Mouse (Mus musculus): ENCODE data around the gene Gstt3. TPM values are rescaled to one million over a fixed set of nuclear protein-coding genes. Genes with fewer than 3 reads are reported as not detected.

The Gstt3 gene
- polyA plus RNA-seq (2017; shearing (Covaris generic)) = not detected

GRCm38 (mm10) chr10:75780769-75781578 lies at the start of gene Gstt3, which contains the start of gene Gm20441:
Gene Gstt3, minus strand, starts transcription at chr10:75781414.
Gene Gm20441, minus strand, starts transcription at chr10:75780954.

GRCm38 (mm10) chr10:75822443-75822842 lies 41.2 kb upstream of the Gstt3 start, which contains the start of gene Gstt4:
Gene Gstt4, minus strand, starts transcription at chr10:75822543.

DNA sequence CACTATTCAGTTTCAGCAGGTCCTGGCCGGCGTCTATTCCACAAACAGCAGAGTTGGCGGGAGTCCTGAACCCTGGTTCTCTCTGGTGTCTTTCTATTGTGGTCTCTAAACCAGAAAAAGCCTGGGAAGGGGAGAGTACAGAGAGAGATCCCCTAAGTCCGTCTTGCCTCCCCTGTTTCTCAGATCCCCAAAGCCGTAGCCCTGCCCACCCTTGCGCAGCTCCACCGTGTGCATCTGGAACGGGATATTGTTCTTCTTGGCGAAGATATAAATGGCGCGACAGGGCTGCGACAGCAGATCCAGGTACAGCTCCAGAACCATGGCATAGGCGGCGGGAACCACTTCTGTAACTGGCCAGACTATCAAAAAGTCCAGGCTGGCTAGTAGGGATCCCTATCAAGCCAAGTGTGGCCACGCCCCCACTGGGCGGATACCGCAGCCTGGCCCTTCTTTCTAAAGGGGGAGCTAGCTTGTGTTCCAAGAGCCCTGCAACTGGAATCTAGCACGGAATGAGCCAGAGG lies 17.0 kb upstream of the Gstt3 start, which contains the start of gene Gstt1:
Gene Gstt1, minus strand, starts transcription at position 409 of the 521 bp plus-strand sequence.

GRCm38 (mm10) chr10:75772795-75773664 lies 8.2 kb downstream of the Gstt3 start, which contains the start of gene Ddt:
Gene Ddt, minus strand, starts transcription at chr10:75773414.

DNA sequence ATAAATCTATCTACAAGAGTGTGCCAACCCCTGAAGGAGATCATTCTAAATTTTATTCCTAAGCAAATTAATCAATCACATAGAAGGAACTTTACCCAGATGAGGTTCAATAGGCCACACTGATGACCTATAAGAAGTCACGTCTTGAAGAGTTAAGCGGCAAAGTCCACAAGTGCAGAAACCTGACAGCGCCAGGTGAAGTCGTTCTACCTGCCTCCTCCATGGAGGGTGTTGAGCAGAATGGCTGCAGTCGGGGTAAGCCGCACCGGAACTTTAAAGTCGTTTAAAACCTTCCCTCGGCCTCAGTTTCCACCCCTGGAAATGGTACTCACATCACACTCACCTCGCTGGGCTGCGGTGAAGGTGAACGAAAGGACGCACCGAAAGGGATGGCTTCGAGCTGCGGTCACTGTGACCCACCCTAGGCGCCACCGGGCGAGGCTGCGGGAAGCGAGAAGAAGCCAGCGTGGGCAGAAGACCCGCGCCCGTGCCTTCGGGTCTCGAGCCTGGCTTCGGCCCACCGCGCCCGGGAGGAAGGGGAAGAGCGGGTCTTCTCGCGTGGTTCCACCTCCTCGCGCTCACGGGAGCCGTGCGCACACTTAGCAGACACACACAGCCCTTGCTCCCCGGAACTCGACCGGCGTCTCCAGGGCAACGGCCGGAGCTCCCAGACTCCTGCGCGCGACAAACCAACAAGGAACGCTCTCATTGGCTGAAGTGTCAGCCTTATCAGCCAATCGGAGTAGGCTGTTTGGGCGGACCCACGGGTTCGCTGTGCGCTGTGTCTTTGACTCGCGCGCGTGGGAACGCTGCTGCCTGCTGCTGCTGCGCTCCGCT lies 17.3 kb downstream of the Gstt3 start, which contains the start of gene Cabin1:
Gene Cabin1, minus strand, starts transcription at position 660 of the 837 bp plus-strand sequence.

Other genes with a start within 250 kb of the Gstt3 start
- gene Lrrc75b, start 221.1 kb downstream of the Gstt3 start, polyA plus RNA-seq (2017; shearing (Covaris generic)) = 3.1 TPM
- 12.2 TPM for gene Ggt1, start 219.8 kb downstream of the Gstt3 start, polyA plus RNA-seq (2017; shearing (Covaris generic))
- gene Ggt5, start 192.1 kb downstream of the Gstt3 start, polyA plus RNA-seq (2017; shearing (Covaris generic)) = 45.3 TPM
- gene Susd2, start 137.4 kb downstream of the Gstt3 start, polyA plus RNA-seq (2017; shearing (Covaris generic)) = 0.93 TPM
- gene Cabin1, start 17.1 kb downstream of the Gstt3 start, polyA plus RNA-seq (2017; shearing (Covaris generic)) = 50.0 TPM
- 32.2 TPM for gene Ddt, start 8.0 kb downstream of the Gstt3 start, polyA plus RNA-seq (2017; shearing (Covaris generic))
- gene Gm20441, start 460 bp downstream of the Gstt3 start, polyA plus RNA-seq (2017; shearing (Covaris generic)) = not detected
- gene Gstt1, start 17.2 kb upstream of the Gstt3 start, polyA plus RNA-seq (2017; shearing (Covaris generic)) = not detected
- not detected for gene Gstt4, start 41.1 kb upstream of the Gstt3 start, polyA plus RNA-seq (2017; shearing (Covaris generic))
- 20.8 TPM for gene Gstt2, start 56.0 kb upstream of the Gstt3 start, polyA plus RNA-seq (2017; shearing (Covaris generic))
- gene Mif, start 78.8 kb upstream of the Gstt3 start, polyA plus RNA-seq (2017; shearing (Covaris generic)) = 489 TPM
- 1.7 TPM for gene Derl3, start 112.0 kb upstream of the Gstt3 start, polyA plus RNA-seq (2017; shearing (Covaris generic))
- 44.5 TPM for gene Smarcb1, start 140.2 kb upstream of the Gstt3 start, polyA plus RNA-seq (2017; shearing (Covaris generic))
- 39.1 TPM for gene Chchd10, start 151.7 kb upstream of the Gstt3 start, polyA plus RNA-seq (2017; shearing (Covaris generic))
- 1.9 TPM for gene Mmp11, start 155.1 kb upstream of the Gstt3 start, polyA plus RNA-seq (2017; shearing (Covaris generic))
- gene Gm867, start 159.3 kb upstream of the Gstt3 start, polyA plus RNA-seq (2017; shearing (Covaris generic)) = not detected
- gene Vpreb3, start 161.6 kb upstream of the Gstt3 start, polyA plus RNA-seq (2017; shearing (Covaris generic)) = not detected
- gene Gm5134, start 173.1 kb upstream of the Gstt3 start, polyA plus RNA-seq (2017; shearing (Covaris generic)) = 1.3 TPM

Measured in naive thymus-derived CD4-positive, alpha-beta T cell, adult 5 months (primary cell).